Mouse (Mus musculus): ENCODE measurements around the gene Oaf. TPM values are rescaled to one million over a fixed set of nuclear protein-coding genes. Genes with fewer than 3 reads are reported as not detected.

Oaf gene
- total and polyA plus RNA-seq, 3 experiments, result 13.4 to 28.5 (median 13.5) TPM

- no peak for DNase-seq
Measured at GRCm38 (mm10) chr9:43225481-43225880, 14.2 kb downstream of the Oaf start.

GRCm38 (mm10) chr9:43224771-43225355 is 14.8 kb downstream of the Oaf start:
- no peak for DNase-seq

- no peak for DNase-seq
Measured at GRCm38 (mm10) chr9:43222429-43222715, 17.3 kb downstream of the Oaf start.

- DNase-seq, result peak; percentile 74
Measured at GRCm38 (mm10) chr9:43221643-43222428, 17.9 kb downstream of the Oaf start.

GRCm38 (mm10) chr9:43210771-43211450 is 28.8 kb downstream of the Oaf start:
- DNase-seq, result peak; percentile 54

GRCm38 (mm10) chr9:43210190-43210682 is 29.5 kb downstream of the Oaf start, which contains the start of gene Pou2f3:
Pou2f3 (minus strand) TSS chr9:43210369.
- DNase-seq, result peak; percentile 74

- DNase-seq, result no peak
Measured at GRCm38 (mm10) chr9:43206022-43206390, 33.7 kb downstream of the Oaf start.

GRCm38 (mm10) chr9:43205343-43206021 is 34.2 kb downstream of the Oaf start:
- no peak for DNase-seq

GRCm38 (mm10) chr9:43200212-43200611 is 39.5 kb downstream of the Oaf start:
- no peak for DNase-seq

GRCm38 (mm10) chr9:43194001-43194400 is 45.7 kb downstream of the Oaf start:
- no peak for DNase-seq

- no peak for DNase-seq
Measured at GRCm38 (mm10) chr9:43191561-43191960, 48.1 kb downstream of the Oaf start.

- DNase-seq, result no peak
Measured at GRCm38 (mm10) chr9:43189021-43189356, 50.7 kb downstream of the Oaf start.

- no peak for DNase-seq
Measured at GRCm38 (mm10) chr9:43188309-43189020, 51.2 kb downstream of the Oaf start.

- DNase-seq, result peak; percentile 15
Measured at GRCm38 (mm10) chr9:43179614-43180013, 60.1 kb downstream of the Oaf start.

GRCm38 (mm10) chr9:43178172-43178571 is 61.5 kb downstream of the Oaf start:
- no peak for DNase-seq

Other genes with a start within 250 kb of the Oaf start
- 100 to 1,000 TPM; 119 to 126 TPM for gene Arhgef12, start 132.7 kb downstream of the Oaf start, total RNA-seq (2021)
- gene Arhgef12, start 132.7 kb downstream of the Oaf start, polyA plus RNA-seq (2012; rRNA removed), result 21.3 and 25.2 TPM in 2 replicates
- gene Tmem136, start 123.3 kb downstream of the Oaf start, total RNA-seq (2021), result 10 to 100 TPM in 1 of 2 experiments, 1 to 10 TPM in 1; 3.3 to 11.0 TPM
- 5.2 and 5.8 TPM in 2 replicates for gene Tmem136, start 123.3 kb downstream of the Oaf start, polyA plus RNA-seq (2012; rRNA removed)
- not detected for gene Pou2f3, start 29.5 kb downstream of the Oaf start, total RNA-seq (2021)
- 0.03 TPM in 1 of 2 replicates, not detected in the other for gene Pou2f3, start 29.5 kb downstream of the Oaf start, polyA plus RNA-seq (2012; rRNA removed)
- under 1 TPM; 0.14 to 0.20 TPM for gene Trim29, start 70.9 kb upstream of the Oaf start, total RNA-seq (2021)
- 0.10 and 0.37 TPM in 2 replicates for gene Trim29, start 70.9 kb upstream of the Oaf start, polyA plus RNA-seq (2012; rRNA removed)